Mouse (Mus musculus) hematopoietic stem cell, adult 5-6 weeks (primary cell): ENCODE data around the gene Sult1c1. TPM values are rescaled to one million over a fixed set of nuclear protein-coding genes. Genes with fewer than 3 reads are reported as not detected.
A peak's percentile ranks its signal among the peaks of the same experiment; 100 is the strongest.
"Not testable (repeated sequence)": the region's sequence is repeated elsewhere in the genome, so short reads cannot be mapped to it uniquely, and the experiment has no call there.

Experiments
- ATAC-seq, 2 experiments: fragments of 125-278 bp in 1 of 2; replicated peaks in 1 of 2; 2 replicates each; pipeline ENCODE4 v1.8.0; 2016 to 2017; ENCODE audit warnings: inconsistent platforms in 2 of 2, mild to moderate bottlenecking in 2 of 2, moderate number of reproducible peaks in 2 of 2, low read depth in 1 of 2, moderate TSS enrichment in 1 of 2; ENCODE audit not compliant: low FRiP score in 2 of 2, poor library complexity in 2 of 2, severe bottlenecking in 2 of 2, insufficient read depth in 1 of 2, low TSS enrichment in 1 of 2
- total RNA-seq: library from RNA; stranded (forward); fragments of 172-1452, 232-1000 nt; gene quantifications from 2 replicates; pipeline ENCODE4 v1.2.3, GENCODE M21; 2017

Gene Sult1c1
- not detected in 2 replicates for total RNA-seq

- ATAC-seq = no peak
Measured at GRCm38 (mm10) chr17:53990574-53990973, at the start of gene Sult1c1. Gene Sult1c1, minus strand, starts transcription at chr17:53990674.

GRCm38 (mm10) chr17:54014204-54014603 lies 23.7 kb upstream of the Sult1c1 start:
- ATAC-seq = peak; percentile 51 to 62; a peak in 3 of 4 replicates

DNA sequence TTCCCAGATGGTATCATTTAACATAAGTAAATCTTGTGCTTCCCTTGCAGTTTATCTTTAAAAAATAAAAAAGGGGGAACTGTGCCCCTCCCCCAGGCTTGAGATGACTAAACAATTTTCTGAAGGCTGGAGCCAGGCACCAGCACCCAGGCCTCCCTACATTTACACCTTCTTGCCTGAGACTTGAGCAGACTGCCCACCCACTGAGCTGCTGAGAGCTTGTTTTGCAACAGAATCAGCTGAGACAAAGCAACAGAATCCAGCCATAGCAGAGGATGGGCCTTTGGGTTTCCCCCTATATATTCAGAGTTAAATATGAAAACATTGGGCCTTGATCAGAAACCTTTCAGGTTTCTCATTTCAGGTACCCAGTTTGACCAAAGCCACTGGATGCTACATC lies 20.7 kb upstream of the Sult1c1 start:
- no peak for ATAC-seq

DNA sequence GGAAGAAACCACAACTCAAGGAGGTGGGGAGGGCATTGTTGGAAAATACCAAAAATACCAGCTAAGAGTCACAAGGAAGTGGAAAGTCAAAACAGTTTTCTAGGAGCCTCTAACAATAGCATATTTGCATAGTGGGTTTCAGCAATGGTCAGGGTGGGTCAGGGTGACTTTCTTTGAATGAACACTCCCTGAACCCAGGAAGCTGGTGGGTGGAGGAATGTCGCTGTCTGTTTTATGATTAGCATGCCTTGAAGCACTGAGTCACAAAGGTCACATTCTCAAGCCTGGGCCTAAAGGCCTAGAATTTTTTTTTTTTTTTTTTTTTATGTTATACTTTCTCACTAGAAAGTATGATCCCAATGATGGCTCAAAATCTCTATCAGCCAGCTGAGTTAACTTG lies 20.1 kb upstream of the Sult1c1 start:
- ATAC-seq = not testable (repeated sequence)

DNA sequence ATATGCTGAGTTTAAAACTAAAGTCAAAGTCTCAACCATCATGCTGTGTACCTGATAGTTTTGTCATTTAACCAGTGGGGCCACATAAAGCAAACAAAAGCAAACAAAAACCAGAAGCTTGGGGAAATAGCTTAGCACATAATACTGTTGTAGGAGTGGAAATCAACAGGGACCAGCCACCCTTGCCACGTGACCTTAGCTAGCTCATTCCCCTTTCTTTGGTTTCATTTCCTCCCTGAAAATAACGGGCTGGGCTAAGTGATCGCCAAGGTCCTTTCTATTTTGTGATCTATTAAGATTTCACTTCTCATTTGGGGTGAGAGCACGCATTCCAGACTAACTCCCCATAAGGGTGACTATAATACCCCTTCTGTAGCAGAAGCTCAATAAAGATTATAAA lies 13.0 kb upstream of the Sult1c1 start:
- no peak for ATAC-seq

- ATAC-seq = no peak
Measured at GRCm38 (mm10) chr17:53973606-53974005, 16.9 kb downstream of the Sult1c1 start.

DNA sequence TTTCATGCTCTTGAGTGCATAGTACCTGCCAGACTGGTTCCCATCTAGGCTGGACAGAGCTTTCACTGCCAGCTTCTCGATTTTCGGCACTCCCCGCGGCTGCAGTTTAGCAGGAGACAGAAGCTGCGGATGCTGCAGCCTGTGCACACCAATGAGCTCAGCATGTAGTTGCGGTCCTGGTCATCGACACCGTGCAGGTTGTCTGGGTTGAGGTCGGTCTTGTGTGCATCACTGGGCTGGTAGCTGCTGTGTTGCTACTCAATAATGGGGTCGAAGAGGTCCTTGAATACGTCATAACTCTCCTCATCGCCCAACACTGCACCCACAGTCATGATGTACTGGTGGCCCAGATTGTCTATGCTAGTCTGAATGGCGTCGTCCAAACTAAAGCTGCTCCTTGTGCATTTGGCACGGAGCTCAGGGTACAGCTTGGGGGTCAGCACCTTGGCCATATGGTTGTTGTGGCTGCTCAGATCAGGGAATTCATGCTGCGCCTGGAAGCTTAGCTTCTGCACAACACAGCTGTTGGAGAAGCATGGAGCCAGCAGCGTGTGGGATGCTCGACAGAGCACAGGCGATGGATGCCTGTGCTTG lies 48.8 kb downstream of the Sult1c1 start:
- ATAC-seq = no peak

GRCm38 (mm10) chr17:53940726-53941125 lies 49.7 kb downstream of the Sult1c1 start:
- ATAC-seq = no peak

Other genes starting within 250 kb of the Sult1c1 start
- not detected in 2 replicates for gene Sult1c2, start 144.3 kb downstream of the Sult1c1 start, total RNA-seq